Mouse (Mus musculus) kidney, postnatal 4 days (tissue): ENCODE measurements around the gene 1190005I06Rik.

ENCODE experiments used
- DNase-seq, 2 experiments: peaks; one replicate each; pipeline ENCODE4 v3.0.0; 2021; ENCODE audit warnings: mixed read lengths in 2 of 2

Gene 1190005I06Rik

DNA sequence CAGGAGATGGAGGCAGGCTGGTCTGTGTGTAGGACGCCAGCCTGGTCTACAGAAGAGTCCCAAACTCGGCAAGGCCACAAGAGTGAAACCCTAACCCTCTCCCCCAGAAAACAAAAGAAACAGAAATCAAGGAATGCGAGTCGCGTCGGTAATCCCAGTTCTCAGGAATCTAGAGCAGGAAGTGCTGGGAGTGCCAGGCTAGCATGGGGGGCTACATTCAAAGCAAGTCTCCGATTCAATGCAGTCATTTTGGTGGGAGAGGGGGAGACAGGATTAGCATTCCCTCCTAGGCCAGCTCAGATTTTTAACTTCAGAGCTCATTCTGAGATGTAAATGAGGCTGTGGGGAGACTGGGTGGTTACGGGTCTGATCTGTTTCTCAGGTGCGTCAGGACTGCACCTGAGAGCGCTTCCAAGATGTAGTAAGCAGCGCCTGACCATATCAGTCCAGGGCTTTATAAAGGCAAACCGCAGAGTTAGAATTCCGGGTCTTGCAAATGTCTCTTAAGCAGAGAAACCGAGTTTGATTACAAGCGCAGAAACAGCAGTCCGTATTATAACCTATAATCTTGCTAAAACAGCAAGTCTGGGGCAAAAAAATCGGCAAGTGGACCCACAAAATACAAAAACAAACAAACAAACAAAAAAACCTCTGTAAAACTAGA is 19.5 kb upstream of the 1190005I06Rik start:
- no peak for DNase-seq

DNA sequence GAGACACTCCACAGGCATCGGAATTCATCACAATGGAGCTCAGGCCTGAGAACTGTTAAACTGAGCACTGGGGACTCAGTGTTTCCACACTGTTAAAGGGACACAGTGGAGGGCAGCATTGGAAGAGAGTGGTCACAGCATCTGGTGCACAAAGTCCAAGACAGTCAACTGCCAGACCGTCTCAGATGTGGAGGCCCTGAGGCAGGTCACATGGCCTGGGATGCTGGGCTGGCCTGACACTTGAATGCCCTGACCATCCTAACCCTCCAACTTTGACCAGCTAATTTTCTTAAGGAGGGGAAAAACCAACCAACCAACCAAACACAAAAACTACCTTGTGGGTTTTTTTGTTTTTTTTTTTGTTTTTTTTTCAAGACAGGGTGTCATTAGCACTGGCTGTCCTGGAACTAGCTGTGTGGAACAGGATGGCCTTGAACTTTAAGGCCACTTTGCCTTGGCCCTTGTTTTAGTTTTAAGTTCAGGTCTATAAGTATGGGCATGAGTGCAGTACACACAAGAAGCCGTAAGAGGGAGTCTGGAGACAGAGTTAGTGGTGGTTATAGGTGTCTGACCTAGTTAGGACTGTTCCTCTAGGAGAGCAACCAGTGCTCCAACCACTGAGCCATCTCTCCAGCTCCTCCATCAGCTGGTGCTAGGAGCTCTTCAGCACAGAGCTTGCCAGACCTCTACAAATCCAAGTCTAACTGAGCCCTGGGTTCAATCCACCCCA is 18.5 kb upstream of the 1190005I06Rik start:
- no peak for DNase-seq

DNA sequence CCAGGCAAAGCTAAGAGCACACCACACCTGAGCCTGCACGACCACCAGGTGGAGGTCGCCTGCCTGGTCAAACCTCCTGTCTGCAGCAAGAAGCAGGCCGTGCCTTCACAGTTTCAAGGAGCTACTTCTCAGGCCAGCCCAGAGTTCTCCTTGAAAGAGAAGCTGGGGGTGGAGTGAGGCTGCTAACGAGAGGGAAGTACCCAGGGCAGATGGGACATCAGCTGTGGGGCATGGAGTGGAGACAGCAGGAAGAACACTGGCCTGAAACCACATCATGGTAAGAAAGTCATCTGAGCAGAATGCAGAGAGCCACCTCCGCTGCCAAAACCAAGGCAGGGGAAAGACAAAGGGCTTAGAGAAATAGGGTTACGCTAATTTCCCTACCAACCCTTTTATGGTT is 17.1 kb upstream of the 1190005I06Rik start:
- DNase-seq, result no peak

DNA sequence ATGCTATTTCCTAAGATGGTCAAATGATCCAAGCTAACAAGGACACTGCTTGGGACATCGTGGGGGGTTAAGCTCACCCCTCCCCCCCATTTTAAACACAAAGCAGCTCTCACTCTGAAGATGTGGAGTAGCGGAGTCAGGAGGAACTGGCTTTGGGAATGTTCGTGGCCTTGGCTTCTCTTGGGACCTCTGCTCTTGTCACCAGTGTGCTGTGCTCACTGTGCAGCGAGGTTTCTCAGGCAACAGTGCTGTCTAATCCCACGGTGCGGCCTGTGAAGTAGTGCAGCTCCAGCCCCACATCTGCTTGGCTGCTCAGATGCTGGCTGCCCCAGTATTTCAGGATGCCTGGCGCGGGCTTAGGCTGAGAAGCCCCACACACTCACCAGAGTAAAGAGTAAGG is 10.0 kb upstream of the 1190005I06Rik start:
- no peak for DNase-seq

DNA sequence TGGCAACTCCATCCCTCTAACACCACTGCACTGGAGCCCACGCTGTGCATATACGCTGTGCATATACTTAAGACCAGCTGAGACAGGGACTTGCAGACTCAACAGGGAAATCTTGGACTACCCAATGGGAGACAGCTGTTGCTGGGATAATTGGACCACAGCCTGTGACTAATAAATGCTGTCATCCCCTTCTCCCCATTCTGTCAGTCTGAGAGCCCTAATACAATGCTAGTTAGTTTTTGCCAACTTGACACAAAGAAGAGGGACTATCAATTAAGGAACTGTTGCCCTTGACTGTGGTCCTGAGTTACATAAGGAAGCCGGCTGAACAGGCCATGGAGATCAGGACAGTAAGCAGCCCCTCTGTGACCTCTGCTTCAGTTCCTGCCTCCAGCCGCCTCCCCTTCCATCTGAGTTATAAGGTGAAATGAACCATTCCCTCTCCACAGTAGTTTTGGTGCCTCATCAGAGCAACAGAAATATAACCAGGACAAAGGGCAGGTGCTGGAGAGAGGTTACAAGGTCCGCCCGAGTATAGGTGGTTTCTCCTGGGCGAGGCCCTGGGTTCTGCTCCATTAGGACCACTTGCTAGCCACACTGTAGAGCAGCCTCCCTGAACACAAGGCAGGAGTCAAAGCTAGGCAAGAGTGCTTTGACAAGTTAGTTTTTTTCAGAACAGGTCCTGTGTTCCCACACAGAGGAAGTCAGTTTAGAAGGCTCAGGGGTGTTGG is 9.1 kb upstream of the 1190005I06Rik start:
- DNase-seq, result no peak

DNA sequence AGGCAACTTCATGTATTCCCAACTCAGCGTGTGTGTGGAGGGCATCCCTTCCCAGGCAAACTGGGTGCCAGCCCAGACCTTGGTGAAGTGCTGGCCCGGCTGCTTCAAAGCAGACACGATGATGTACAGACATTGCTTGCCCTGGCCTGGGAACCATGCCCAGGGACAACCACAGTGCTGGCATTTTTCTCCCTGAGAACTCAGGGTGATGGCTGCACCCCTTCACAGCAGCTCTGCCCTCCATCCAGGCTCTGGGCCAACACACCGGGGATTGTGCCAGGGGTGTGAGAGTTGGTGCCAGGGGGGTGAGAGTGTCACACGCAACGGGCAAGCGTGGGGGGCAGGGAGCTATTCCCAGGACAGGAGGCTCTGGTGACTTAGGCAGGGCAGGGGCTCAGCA is 2.8 kb downstream of the 1190005I06Rik start:
- DNase-seq, result peak in 1 of 2 experiments; percentile 24

DNA sequence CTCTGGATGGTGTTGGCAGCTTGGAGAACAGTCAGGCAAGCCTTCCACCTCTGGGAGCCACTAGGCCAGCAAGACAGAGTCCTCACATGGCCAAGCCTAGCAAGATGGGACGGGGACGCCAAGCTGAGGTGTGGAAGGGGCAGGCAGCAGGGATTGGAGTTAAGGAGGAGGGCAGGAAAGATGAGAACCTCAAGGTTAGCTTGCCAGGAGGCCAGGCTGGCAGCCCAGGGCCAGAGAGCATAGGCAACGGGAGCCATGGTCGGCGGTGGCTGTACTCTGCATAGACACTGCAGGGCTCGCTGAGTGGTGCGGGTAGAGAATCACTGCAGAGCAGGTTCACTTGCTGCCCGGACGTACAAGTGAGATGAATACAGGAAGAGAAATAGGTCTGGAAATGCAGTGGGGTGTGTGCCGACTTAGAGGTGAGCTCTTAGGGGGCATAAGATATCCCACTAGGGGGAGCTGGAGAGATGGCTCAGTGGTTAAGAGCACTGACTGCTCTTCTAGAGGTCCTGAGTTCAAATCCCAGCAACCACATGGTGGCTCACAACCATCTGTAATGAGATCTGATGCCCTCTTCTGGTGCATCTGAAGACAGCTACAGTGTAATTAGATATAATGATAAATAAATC is 5.3 kb downstream of the 1190005I06Rik start:
- no peak for DNase-seq

DNA sequence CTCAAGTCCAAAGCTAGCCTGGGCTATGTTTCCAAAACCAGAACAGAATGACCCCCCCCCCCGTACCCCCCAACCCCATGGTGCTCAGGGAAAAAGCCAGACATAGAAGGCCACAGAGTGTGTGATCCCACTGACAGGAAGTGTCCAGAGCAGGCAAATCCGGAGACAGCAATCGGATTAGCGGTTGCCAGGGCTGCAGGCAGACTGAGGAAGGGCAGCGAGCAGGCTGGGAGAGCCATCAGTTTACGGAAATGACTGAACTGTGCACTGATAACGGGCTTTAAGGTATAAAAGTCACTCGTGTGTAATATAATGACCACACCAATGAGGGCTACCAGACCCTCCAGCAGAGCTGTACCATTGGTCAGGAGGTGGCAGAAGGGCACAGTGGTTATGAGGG is 6.2 kb downstream of the 1190005I06Rik start:
- no peak for DNase-seq

DNA sequence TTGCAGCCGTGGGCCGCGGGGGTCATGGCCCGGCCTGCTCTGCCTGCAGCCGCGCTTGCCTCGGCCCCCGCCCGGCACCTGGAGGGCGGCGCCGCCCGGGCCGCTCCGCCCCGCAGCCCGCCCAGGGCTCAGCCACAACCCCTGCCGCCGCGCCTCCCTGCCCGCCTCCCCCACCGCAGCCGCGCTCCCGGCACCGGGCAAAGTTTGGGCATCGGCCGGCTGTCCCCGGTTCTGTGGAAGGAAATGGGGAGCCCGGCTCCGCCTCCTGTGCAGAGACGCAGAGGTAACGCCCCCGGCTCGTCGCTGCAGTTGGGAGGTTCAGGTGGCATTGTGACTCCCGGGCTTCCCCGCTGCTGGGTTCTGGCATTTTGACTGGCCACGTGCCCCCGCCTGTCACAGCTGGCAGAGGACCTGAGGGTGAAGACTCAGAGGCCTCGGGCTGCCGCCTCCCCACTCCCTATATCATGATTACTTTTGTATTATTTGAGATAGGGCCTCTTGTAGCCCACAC is 13.0 kb downstream of the 1190005I06Rik start:
- peak; percentile 67 to 78 for DNase-seq

DNA sequence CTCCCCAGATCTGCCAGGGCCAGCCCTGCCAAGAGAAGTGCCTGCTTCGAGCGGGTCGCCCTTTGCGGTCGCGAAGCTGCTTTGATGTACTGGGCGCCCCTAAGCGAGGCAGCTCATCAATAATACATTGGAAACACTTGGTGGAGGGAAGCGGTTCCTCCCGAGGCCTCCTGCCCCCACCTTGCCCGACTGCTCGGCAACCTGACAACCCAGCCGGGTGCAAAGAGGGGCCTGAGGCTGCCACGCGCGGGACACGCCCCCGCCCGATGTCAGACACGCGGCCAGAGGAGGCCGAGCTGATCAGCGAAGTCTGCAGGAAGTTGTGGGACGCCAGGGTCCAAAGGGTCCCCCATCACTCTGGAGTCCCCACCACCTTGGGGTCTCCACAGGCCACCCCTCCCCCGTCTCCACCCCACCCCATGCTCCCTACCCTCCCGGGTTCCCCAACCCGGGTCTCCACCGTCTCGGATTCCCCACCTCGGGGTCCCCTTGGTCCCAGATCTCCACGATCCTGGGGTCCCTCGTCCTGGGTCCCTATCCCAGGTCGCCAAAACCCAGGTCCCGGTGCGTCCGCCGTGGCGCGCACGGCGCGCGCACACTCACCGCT is 13.7 kb downstream of the 1190005I06Rik start:
- DNase-seq, result peak; percentile 22 to 44

DNA sequence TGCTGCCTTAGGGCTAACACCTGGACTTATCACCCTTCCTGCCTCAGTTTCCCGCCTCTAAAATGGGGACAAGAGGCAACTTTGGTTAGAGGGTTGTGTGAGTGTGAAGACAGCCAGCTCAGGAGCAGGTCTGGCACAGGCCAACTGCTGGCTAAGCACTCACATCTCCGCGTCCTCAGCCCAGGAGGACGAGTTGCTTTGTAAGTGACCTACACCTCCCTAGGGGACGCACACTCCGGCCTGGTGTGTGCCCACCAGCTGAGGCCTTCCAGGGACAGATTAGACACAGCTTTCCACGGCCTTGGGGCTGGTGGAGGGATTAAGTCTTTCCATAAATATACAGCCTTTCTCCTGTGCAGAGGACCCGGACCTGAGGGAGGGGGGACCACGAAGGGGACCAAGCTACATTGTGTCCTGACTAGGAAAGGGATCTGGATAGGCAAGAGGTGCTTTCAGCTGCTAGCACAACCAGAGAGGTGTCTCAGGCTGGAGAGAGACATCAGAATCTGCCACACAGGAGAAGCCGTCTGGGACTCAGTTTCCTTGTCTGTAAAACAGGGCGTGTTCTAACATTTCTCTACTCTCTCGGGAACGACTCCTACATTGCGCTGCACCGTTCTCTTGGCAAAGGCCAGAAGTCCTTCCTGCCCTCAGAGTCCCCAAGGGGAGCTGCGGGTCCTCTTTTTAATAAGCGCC is 14.3 kb downstream of the 1190005I06Rik start:
- DNase-seq, result no peak

DNA sequence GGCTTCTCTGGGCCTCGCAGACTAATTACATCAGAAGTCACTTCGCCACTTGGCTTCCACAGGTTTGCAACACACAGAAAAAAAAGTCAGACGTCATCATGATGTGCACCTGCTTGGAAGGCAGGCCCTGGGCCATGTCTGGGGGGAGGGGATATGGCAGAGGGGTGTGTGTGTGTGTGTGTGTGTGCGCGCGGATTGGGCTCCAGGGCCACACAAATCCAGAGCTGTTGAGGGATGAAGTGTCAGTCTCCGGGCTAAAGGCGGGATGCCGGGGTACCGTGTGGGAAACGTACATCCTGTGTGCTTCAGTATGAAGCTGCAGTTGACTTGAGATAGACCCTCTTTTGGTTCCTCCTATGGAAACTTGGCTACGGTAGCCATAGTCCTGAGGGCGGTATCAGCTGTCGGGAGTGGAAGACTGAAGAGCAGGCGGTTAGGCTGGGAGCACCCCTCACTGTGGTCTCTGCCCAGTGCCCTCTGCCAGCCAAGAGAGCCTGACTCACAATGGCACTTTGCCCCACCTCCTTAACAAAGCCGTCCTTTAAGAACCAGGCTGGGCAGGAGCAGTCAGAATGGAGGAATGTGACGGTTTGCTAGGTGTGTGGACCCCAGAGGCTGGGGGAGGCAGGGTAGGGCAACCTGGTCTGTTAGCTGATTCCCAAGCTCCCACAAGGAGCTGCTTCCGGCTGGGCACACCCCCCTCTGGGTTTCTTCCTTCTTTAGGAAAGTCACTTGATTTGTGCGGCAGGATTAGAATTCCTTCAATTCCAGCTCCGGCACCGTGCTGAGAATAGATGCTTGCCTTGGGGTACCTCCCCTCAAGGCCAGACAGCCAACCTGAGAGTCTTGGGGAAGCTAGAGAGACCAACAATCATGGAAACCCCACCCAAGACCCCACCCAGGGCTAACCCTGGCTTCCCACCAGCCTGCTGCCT is 15.7 kb downstream of the 1190005I06Rik start:
- DNase-seq, result no peak

DNA sequence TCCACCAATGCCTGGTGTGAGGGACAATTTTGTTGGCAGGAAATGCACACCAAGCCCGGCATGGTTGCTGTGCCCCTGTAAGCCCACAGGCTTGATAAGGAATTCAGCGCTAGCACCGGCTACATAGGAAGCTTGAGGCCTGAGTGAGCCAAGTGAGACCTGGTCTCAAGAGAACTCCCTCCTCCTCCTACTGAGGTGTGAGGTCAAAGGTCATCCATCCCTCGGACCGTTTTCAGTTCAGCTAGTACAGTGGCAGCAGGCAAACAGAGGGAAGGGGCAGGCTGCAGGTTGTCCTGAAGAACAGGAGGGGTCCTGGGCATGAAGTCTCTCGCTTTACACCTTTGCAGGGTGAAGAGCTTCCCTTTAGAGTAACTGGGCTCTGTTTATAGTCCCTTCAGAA is 16.6 kb downstream of the 1190005I06Rik start:
- DNase-seq, result no peak

DNA sequence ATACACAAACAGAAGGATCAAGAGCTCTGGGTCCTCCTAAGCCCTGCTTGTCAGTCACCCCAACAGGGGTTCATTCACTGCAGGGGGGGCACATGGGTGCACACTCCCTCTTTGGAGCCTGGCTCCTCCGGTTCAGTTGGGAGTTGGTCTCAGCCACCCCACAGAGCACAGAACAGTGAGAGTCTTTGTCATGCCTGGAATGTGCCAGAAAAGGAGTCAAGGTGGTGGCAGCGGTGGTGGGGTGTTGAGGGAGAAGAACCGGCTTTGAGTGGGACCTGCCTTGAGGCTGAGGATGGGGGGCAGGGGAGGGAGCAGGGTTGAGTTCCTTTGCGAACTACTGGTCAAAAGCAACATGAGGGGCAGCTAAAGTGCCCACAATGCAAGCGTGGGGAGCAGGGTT is 17.4 kb downstream of the 1190005I06Rik start:
- DNase-seq, result no peak

DNA sequence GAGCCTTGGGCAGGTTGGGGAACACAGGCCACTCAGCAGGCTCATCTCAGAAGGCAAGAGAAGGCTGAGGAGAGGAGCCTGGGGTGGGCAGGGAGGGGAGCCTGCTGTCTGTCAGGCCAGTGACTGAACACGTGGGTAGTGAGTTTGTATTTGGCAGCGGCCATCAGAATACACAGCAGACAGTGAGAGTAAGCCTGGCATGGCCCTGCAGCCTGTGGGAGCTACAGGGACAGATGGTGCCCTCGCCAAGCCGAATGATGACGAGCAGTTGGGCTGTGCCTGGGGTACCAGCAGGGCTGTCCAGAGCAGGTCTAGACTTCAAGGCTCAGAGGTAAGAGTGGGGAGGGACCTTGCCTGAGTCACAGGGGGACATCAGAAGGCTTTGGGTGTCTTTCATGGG is 20.1 kb downstream of the 1190005I06Rik start:
- DNase-seq, result no peak

DNA sequence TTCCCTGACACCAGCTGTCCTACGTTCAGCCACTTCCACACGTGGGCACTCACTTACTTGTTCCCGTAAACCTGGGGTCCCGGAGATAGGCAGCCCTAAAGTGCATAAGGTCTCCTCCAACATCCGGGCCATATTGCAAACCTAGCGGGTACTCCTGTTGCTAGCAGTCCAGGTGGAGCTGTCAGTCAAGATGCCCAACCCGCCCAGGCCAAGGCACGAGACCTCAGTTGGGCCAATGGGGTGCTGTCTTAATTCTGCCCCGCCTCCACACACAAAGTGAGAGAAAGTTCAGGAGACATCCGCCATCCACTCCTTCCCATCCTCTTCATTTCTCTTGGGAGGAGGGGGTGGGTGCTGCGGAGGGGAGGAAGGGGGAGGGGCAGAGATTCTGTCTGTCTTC is 21.0 kb downstream of the 1190005I06Rik start:
- no peak for DNase-seq

DNA sequence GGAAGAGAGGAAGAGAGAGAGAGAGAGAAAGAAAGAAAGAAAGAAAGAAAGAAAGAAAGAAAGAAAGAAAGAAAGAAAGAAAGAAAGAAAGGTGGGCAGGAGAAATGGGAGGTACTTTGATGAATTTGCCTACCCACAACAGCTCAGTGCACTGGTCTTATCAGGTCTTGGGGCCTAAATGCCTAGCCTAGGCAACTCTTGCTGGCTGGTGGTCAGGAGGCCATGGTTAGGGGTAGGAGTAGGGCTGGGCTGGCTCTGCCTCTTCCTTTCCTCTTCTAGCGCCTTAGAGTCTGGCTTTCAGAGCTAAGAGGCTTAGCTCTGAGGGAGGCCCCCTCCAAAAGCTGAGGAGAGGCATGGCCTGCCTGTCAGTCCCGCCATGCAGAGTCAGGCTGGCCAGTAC is 23.8 kb downstream of the 1190005I06Rik start:
- no peak for DNase-seq

DNA sequence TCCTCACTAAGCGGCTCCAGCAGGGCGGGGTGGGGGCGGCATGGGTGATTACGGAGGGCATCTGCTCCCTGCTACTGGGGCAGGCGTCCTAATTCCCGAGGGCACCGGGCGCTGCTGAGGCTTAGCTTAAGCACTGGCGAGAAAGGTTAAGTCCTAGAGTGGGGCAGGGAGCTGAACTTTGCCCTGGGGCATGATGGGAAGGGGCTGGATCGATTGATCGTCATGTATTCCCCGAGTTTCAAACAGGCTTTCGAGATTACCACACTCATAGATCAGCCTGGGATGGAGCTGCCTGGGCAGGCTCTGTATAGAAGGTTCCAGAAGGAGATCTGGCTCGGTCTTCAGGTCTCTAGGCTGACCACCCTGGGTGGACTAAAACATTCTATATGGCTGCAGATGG is 25.3 kb downstream of the 1190005I06Rik start:
- no peak for DNase-seq

DNA sequence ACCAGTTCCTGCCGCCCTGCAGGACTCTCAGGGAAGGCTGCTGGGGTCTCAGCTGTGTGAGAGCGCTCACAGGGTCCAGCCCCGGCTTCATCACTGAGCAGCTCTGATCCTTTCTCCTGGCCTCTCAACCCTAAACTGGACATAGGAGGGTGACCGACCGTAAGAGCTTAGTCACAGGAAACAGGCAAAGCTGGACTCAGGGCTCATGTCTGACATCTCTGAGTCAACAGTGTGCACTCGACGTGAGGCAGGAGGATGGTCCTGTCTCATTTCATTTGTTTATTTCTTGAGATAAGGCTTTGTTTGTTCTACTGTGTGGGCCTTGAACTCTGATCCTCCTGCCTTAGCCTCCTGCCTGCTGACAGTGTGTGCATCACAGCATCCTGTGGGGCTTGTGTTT is 27.0 kb downstream of the 1190005I06Rik start:
- DNase-seq, result no peak

DNA sequence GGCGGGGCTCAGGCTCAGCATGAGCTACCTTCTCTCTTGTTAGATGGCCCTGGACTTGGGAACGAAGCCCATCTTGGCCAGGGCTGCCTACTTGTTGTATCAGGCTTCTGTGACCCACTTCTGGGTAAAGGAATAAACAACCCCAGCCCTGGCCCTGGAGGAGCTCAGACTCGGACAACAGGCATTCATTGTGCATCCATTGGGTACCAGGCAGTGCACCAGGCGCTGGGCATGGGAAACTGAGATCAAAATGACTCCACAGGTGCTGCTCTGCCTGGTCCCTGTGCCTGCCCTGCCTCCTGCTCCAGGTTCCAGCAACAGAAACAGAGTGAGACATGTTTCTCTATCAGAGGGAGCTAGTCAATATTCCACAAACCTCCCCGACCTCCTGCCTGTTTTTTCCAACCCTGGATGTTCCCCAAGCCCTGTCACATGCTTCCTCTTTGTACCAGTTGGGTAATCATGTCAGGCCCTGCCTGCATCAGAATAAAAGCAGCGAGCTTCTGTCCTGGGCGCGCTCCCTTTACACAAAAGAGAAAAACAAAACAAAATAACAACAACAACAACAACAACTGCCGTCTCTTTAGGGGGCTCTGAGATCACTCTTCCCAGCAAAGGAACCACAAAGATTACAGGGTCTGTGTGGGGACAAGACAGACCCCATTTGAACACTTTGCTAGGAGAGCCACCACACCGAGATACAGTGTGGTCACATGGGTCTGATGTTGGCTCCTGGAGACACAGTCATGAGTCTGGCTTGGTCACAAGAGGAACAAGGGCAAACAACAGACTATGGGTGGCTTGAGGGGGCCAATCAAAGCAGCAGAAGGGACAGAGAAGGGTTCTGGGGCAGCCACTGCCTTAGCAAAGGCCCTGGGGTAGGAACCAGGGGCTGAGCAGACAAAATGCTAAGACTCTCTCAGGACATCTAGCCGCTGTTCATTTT is 27.9 kb downstream of the 1190005I06Rik start:
- no peak for DNase-seq
